Mouse (Mus musculus): ENCODE measurements around the gene Cfap70. TPM values are rescaled to one million over a fixed set of nuclear protein-coding genes. Genes with fewer than 3 reads are reported as not detected.

Cfap70 gene
- polyA plus RNA-seq, 1 experiment from 2014 or later: 0.08 TPM

DNA sequence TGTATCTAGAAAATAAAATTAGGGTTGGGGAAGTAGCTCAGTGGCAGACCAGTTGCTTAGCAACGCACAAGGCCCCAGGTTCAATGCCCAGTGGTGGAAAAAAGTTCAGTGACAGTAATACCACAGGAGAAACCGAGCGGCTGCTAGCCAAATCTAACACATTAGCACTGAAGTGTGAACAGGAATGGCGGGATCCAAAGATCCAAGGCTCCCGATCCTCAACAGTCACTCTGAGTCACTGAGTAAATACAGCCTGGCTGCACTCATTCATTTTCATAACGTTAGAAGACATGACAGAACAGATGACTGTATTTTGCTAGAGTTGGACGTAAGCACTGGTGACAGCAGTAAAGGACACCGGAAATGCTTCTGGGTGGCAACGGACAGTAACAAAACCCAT, 106.1 kb downstream of the Cfap70 start:
- ATAC-seq (replicated peaks; ENCODE audit: low FRiP score, low TSS enrichment, low read depth) (no peak), DNase-seq (ENCODE audit: low spot score) (no peak)
- Histone ChIP-seq H3K27me3 (replicated peaks; ENCODE audit: control insufficient read depth, insufficient read depth, low read length) (no peaks in the 10 kb centered on the region), H3K9me3 (ENCODE audit: control insufficient read depth, low read length) (no peaks in the 10 kb centered on the region), H3K4me3 (ENCODE audit: low read depth, low read length) (no peak overlapping the region), H3K9ac (ENCODE audit: low read length) (no peak overlapping the region), H3K36me3 (ENCODE audit: control insufficient read depth, insufficient read depth, low read length) (peaks cover 31% of the 10 kb centered on the region), H3K27ac (ENCODE audit: low read depth) (no peak overlapping the region), H3K4me1 (replicated peaks; ENCODE audit: control insufficient read depth, insufficient read depth, low read length) (peaks cover 10% of the 10 kb centered on the region), H3K4me2 (ENCODE audit: low read length) (no peak overlapping the region)
- 86% methylated on average over 9 of the region's 9 CpGs for WGBS

Other genes with a start within 250 kb of the Cfap70 start
- 0.54 and 5.5 TPM in 2 replicates for gene Kcnk16, start 183.0 kb downstream of the Cfap70 start, polyA plus RNA-seq (2014; fragmentation: Nextera tagmentation; extraction: Ambion mirVana)
- gene Nudt13, start 157.5 kb downstream of the Cfap70 start, polyA plus RNA-seq (2014; fragmentation: Nextera tagmentation; extraction: Ambion mirVana): 13.3 and 18.2 TPM in 2 replicates
- gene Ecd, start 104.1 kb downstream of the Cfap70 start, polyA plus RNA-seq (2014; fragmentation: Nextera tagmentation; extraction: Ambion mirVana): 58.1 and 62.7 TPM in 2 replicates
- gene Fam149b, start 104.1 kb downstream of the Cfap70 start, polyA plus RNA-seq (2014; fragmentation: Nextera tagmentation; extraction: Ambion mirVana): 33.5 and 34.5 TPM in 2 replicates
- 130 and 147 TPM in 2 replicates for gene Dnajc9, start 63.3 kb downstream of the Cfap70 start, polyA plus RNA-seq (2014; fragmentation: Nextera tagmentation; extraction: Ambion mirVana)
- gene Mrps16, start 58.6 kb downstream of the Cfap70 start, polyA plus RNA-seq (2014; fragmentation: Nextera tagmentation; extraction: Ambion mirVana): 96.7 and 103 TPM in 2 replicates
- gene Anxa7, start 27.9 kb upstream of the Cfap70 start, polyA plus RNA-seq (2014; fragmentation: Nextera tagmentation; extraction: Ambion mirVana): 41.4 and 46.2 TPM in 2 replicates
- 0.95 and 1.0 TPM in 2 replicates for gene Mss51, start 44.7 kb upstream of the Cfap70 start, polyA plus RNA-seq (2014; fragmentation: Nextera tagmentation; extraction: Ambion mirVana)
- 57.2 and 58.7 TPM in 2 replicates for gene Ppp3cb, start 94.3 kb upstream of the Cfap70 start, polyA plus RNA-seq (2014; fragmentation: Nextera tagmentation; extraction: Ambion mirVana)
- 8.2 and 8.9 TPM in 2 replicates for gene Usp54, start 188.8 kb upstream of the Cfap70 start, polyA plus RNA-seq (2014; fragmentation: Nextera tagmentation; extraction: Ambion mirVana)
- not detected in 2 replicates for gene Myoz1, start 204.3 kb upstream of the Cfap70 start, polyA plus RNA-seq (2014; fragmentation: Nextera tagmentation; extraction: Ambion mirVana)
- 0.18 and 0.19 TPM in 2 replicates for gene Synpo2l, start 216.1 kb upstream of the Cfap70 start, polyA plus RNA-seq (2014; fragmentation: Nextera tagmentation; extraction: Ambion mirVana)
- 87.4 and 92.4 TPM in 2 replicates for gene Sec24c, start 222.1 kb upstream of the Cfap70 start, polyA plus RNA-seq (2014; fragmentation: Nextera tagmentation; extraction: Ambion mirVana)
- gene Fut11, start 242.7 kb upstream of the Cfap70 start, polyA plus RNA-seq (2014; fragmentation: Nextera tagmentation; extraction: Ambion mirVana): 19.6 and 20.0 TPM in 2 replicates